Mouse (Mus musculus): ENCODE results near the gene Trpc4ap. TPM values are rescaled to one million over a fixed set of nuclear protein-coding genes. Genes with fewer than 3 reads are reported as not detected.

Gene Trpc4ap
- polyA plus RNA-seq, 1 experiment from 2014 or later, result 132 TPM

DNA sequence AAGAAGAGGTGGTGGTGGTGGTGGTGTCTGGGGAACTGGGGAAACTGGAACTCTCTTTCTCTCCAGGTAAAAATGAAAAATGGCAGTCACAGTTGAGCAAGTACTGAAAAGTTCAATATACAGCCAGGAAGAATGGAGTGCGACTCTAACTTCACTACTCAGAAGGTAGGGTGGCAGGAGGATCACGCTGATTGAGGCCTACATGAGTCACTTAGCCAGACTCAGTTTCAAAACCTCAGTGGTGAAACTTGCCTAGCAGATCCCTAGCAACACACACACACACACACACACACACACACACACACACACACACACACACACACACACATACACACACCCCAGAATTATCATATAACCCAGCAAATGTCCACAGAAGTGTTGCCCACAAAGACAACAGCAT, 10.3 kb downstream of the Trpc4ap start:
- 85% methylated on average over 2 of the region's 2 CpGs for WGBS
- Histone ChIP-seq H3K27ac (ENCODE audit: low read depth) (no peak overlapping the region), H3K4me3 (ENCODE audit: low read depth, low read length) (no peak overlapping the region), H3K4me1 (ENCODE audit: insufficient read depth) (no peaks in the 10 kb centered on the region), H3K27me3 (ENCODE audit: insufficient read depth, low read length) (no peaks in the 10 kb centered on the region), H3K9me3 (ENCODE audit: low read depth, low read length) (no peaks in the 10 kb centered on the region), H3K4me2 (no peak overlapping the region), H3K9ac (no peak overlapping the region), H3K36me3 (ENCODE audit: insufficient read depth) (peaks cover 2% of the 10 kb centered on the region; the same call in 1 of the 2 replicates)
- no peak for TF ChIP-seq CTCF (IDR thresholded peaks at IDR 0.05; ENCODE audit: low read depth)
- DNase-seq (no peak), ATAC-seq (ENCODE audit: insufficient read depth) (no peak)

DNA sequence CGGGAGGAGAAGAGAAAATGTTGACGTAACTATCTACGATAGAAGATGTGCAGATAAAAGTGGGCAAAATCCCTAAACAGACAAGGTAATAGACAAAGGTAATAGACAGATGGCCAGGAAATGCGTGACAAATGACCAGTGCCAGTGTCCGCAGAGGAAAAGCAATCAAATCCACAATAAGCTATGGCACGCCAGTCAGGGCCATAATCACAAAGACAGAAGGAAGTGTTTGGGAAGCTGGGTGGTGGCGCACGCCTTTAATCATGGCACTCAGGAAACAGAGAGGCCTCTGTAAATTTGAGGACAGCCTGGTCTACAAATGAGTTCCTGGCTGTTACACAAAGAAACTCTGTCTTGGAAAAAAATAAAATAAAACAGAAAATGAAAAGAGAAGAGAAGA, 11.0 kb downstream of the Trpc4ap start:
- no peak for TF ChIP-seq CTCF (IDR thresholded peaks at IDR 0.05; ENCODE audit: low read depth)
- no peaks in the 10 kb centered on the region for H3K9me3 ChIP-seq (ENCODE audit: low read depth, low read length)
- ATAC-seq (ENCODE audit: insufficient read depth) (no peak), DNase-seq (peak; percentile 28)
- no peaks in the 10 kb centered on the region for H3K4me1 ChIP-seq (ENCODE audit: insufficient read depth)
- H3K9ac ChIP-seq, result no peak overlapping the region
- H3K27me3 ChIP-seq (ENCODE audit: insufficient read depth, low read length), result no peaks in the 10 kb centered on the region
- no peak overlapping the region for H3K27ac ChIP-seq (ENCODE audit: low read depth)
- 71% methylated on average over 8 of the region's 8 CpGs for WGBS
- H3K4me3 ChIP-seq (ENCODE audit: low read depth, low read length), result no peak overlapping the region
- peaks cover 2% of the 10 kb centered on the region; the same call in 1 of the 2 replicates for H3K36me3 ChIP-seq (ENCODE audit: insufficient read depth)
- H3K4me2 ChIP-seq, result no peak overlapping the region

DNA sequence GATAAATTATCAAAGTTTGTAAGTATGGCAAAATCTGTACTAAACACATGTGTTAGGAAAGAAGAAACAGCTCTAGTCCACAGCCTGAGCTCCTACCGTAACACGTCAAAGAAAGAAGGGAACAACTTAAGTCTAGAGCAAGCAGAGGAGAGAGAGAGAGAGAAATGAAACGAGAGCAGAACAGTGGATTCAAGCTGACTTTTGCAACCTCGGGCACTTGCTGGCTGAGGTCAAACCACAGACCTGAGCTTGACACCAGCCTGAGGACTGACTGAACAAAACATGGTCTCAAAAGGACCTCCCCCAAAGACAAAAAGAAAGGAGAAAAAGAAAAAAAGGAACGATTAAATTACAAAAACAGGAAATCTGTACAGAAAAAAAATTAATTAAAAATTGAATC, 11.6 kb downstream of the Trpc4ap start:
- Histone ChIP-seq H3K9me3 (ENCODE audit: low read depth, low read length) (no peaks in the 10 kb centered on the region), H3K4me1 (ENCODE audit: insufficient read depth) (no peaks in the 10 kb centered on the region), H3K4me3 (ENCODE audit: low read depth, low read length) (no peak overlapping the region), H3K27ac (ENCODE audit: low read depth) (no peak overlapping the region), H3K4me2 (no peak overlapping the region), H3K36me3 (ENCODE audit: insufficient read depth) (peaks cover 2% of the 10 kb centered on the region; the same call in 1 of the 2 replicates), H3K9ac (no peak overlapping the region), H3K27me3 (ENCODE audit: insufficient read depth, low read length) (no peaks in the 10 kb centered on the region)
- WGBS, result 67% methylated on average over 5 of the region's 5 CpGs
- TF ChIP-seq CTCF (IDR thresholded peaks at IDR 0.05; ENCODE audit: low read depth), result no peak
- DNase-seq (no peak), ATAC-seq (ENCODE audit: insufficient read depth) (no peak)

DNA sequence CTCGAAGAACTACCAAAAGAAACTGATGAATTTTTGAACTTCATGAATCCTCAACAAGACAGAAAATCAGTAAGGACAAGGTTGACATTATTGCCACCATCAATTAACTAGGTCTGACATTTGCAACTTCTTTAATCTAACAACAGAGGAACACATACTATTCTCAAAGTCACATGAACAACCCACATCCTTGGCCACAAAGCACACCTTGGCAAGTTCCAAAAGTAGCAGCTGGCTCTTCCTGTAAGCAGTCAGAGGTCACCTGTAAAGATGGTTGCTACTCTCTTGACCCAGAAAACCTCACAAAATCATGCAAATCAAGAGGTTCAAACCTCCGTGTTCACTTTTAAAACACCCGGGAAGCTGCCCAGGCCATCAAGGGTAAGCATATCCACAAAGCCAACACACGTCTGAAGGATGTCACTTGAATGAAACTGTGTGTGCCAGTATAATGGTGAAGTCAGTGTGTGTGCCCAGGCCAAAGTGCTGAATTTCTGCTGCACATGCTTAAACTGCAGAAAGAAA, 12.5 kb downstream of the Trpc4ap start:
- H3K9me3 ChIP-seq (ENCODE audit: low read depth, low read length), result no peaks in the 10 kb centered on the region
- H3K36me3 ChIP-seq (ENCODE audit: insufficient read depth), result peaks cover 2% of the 10 kb centered on the region; the same call in 1 of the 2 replicates
- WGBS, result 88% methylated on average over 4 of the region's 4 CpGs
- H3K4me1 ChIP-seq (ENCODE audit: insufficient read depth), result no peaks in the 10 kb centered on the region
- no peak overlapping the region for H3K27ac ChIP-seq (ENCODE audit: low read depth)
- no peak for TF ChIP-seq CTCF (IDR thresholded peaks at IDR 0.05; ENCODE audit: low read depth)
- no peak overlapping the region for H3K4me2 ChIP-seq
- no peak overlapping the region for H3K4me3 ChIP-seq (ENCODE audit: low read depth, low read length)
- no peak for DNase-seq
- no peaks in the 10 kb centered on the region for H3K27me3 ChIP-seq (ENCODE audit: insufficient read depth, low read length)
- ATAC-seq (ENCODE audit: insufficient read depth), result no peak
- no peak overlapping the region for H3K9ac ChIP-seq

DNA sequence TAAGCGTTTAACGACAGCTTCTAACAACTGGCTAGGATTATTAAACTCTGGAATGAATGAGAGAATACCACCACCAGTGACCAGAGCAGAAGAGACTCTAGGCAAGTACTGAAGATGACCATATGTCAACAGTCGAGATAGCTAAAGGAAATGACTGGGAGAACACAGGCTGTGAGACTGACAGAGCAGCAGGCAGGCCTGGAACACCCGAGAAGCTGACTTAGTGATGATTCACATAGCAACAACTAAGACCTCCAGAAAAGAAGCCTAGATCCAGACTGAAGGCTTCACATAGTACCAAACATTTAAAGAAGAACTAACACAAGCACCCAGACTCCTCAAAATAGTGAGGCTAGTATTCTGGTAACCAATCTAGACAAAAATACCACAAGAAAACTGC, 17.1 kb downstream of the Trpc4ap start:
- no peak overlapping the region for H3K27ac ChIP-seq (ENCODE audit: low read depth)
- 52% methylated on average over 4 of the region's 4 CpGs for WGBS
- H3K9me3 ChIP-seq (ENCODE audit: low read depth, low read length), result no peaks in the 10 kb centered on the region
- H3K27me3 ChIP-seq (ENCODE audit: insufficient read depth, low read length), result no peaks in the 10 kb centered on the region
- H3K4me1 ChIP-seq (ENCODE audit: insufficient read depth), result no peaks in the 10 kb centered on the region
- no peak overlapping the region for H3K4me3 ChIP-seq (ENCODE audit: low read depth, low read length)
- TF ChIP-seq CTCF (IDR thresholded peaks at IDR 0.05; ENCODE audit: low read depth), result no peak
- no peak overlapping the region for H3K9ac ChIP-seq
- H3K36me3 ChIP-seq (ENCODE audit: insufficient read depth), result peaks cover 30% of the 10 kb centered on the region
- DNase-seq (no peak), ATAC-seq (ENCODE audit: insufficient read depth) (no peak)
- no peak overlapping the region for H3K4me2 ChIP-seq

DNA sequence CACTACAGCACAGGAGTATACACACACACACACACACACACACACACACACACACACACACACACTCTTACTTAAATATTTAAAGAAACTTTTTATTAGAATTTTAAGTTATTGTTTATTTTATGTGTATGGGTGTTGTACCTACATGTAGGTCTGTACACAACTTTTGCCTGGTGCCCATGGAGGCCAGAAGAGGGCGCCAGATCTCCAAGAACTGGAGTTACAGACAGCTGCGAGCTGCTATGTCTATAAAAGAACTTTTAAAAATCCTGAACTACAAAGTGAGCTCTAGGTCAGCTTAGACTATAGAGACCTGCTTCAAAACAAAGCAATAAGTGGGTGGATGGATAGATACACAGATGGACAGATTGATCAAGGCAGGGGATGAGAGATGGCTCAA, 18.6 kb downstream of the Trpc4ap start:
- H3K27me3 ChIP-seq (ENCODE audit: insufficient read depth, low read length), result no peaks in the 10 kb centered on the region
- H3K27ac ChIP-seq (ENCODE audit: low read depth), result no peak overlapping the region
- H3K4me1 ChIP-seq (ENCODE audit: insufficient read depth), result no peaks in the 10 kb centered on the region
- no peak overlapping the region for H3K4me2 ChIP-seq
- DNase-seq (peak; percentile 80), ATAC-seq (ENCODE audit: insufficient read depth) (no peak)
- H3K9ac ChIP-seq, result no peak overlapping the region
- H3K4me3 ChIP-seq (ENCODE audit: low read depth, low read length), result no peak overlapping the region
- H3K9me3 ChIP-seq (ENCODE audit: low read depth, low read length), result no peaks in the 10 kb centered on the region
- TF ChIP-seq CTCF (IDR thresholded peaks at IDR 0.05; ENCODE audit: low read depth), result peak; percentile 60
- 32% methylated on average over 2 of the region's 2 CpGs for WGBS
- peaks cover 33% of the 10 kb centered on the region for H3K36me3 ChIP-seq (ENCODE audit: insufficient read depth)

DNA sequence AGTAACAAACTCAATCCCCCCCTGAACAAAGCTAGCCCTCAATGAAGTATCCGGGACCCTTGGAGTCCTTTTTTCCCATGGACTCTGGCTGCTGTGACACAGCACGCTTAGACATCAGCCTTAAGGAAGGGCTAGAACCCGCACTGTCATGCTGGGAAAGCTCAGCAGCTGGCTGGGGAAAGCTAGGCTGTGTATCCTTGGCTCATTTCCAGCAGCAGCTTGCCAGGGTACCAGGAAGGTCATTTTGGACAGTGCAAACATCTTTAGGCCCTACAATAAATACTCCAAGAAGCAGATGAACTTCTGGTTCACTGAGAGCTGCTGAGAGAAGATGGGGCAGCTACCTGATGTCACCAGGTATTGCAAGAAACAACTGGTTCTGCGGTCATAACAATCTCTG, 20.9 kb downstream of the Trpc4ap start:
- Histone ChIP-seq H3K9me3 (ENCODE audit: low read depth, low read length) (no peaks in the 10 kb centered on the region), H3K27ac (ENCODE audit: low read depth) (no peak overlapping the region), H3K9ac (no peak overlapping the region), H3K36me3 (ENCODE audit: insufficient read depth) (peaks cover 51% of the 10 kb centered on the region), H3K4me3 (ENCODE audit: low read depth, low read length) (no peak overlapping the region), H3K4me2 (no peak overlapping the region), H3K27me3 (ENCODE audit: insufficient read depth, low read length) (no peaks in the 10 kb centered on the region), H3K4me1 (ENCODE audit: insufficient read depth) (no peaks in the 10 kb centered on the region)
- ATAC-seq (ENCODE audit: insufficient read depth) (no peak), DNase-seq (peak; percentile 77)
- 80% methylated on average over 4 of the region's 4 CpGs for WGBS
- TF ChIP-seq CTCF (IDR thresholded peaks at IDR 0.05; ENCODE audit: low read depth), result no peak

DNA sequence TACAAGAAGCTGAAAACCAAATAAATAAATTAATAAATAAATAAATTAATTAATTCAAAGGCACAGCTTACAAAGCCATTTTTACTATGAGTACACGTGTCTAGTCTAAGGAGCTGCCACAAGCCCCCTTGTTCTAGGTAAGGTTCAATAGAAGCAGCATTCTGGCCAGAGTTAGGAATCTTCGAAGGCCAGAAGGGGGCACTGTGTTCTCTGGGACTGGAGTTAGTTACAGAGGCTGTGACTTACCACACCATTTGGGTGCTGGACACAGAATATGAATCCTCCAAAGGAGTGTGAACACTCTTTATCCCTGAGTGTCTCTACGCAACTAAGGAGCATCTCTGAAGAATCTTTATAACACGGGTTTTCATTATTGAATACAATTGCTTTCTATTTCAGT, 23.7 kb downstream of the Trpc4ap start:
- H3K36me3 ChIP-seq (ENCODE audit: insufficient read depth), result peaks cover 78% of the 10 kb centered on the region
- no peak for ATAC-seq (ENCODE audit: insufficient read depth)

More for the DNA sequence above, 23.7 kb downstream of the Trpc4ap start:
- Histone ChIP-seq H3K9ac (no peak overlapping the region), H3K4me3 (ENCODE audit: low read depth, low read length) (no peak overlapping the region), H3K27me3 (ENCODE audit: insufficient read depth, low read length) (no peaks in the 10 kb centered on the region), H3K4me1 (ENCODE audit: insufficient read depth) (no peaks in the 10 kb centered on the region), H3K9me3 (ENCODE audit: low read depth, low read length) (no peaks in the 10 kb centered on the region), H3K4me2 (no peak overlapping the region), H3K27ac (ENCODE audit: low read depth) (no peak overlapping the region)
- DNase-seq, result peak; percentile 65
- peak; percentile 56 for TF ChIP-seq CTCF (IDR thresholded peaks at IDR 0.05; ENCODE audit: low read depth)
- 81% methylated on average over 4 of the region's 4 CpGs for WGBS

All from lung, embryonic 14.5 days (tissue).